Mouse (Mus musculus) lung, postnatal 25 days (tissue): ENCODE data around the gene Gm47996.
"Not testable (repeated sequence)": the region's sequence is repeated elsewhere in the genome, so short reads cannot be mapped to it uniquely, and the experiment has no call there.

Experiments
- DNase-seq: peaks from one replicate; pipeline ENCODE4 v3.0.0; 2022; ENCODE audit warnings: low spot score

Gene Gm47996

DNA sequence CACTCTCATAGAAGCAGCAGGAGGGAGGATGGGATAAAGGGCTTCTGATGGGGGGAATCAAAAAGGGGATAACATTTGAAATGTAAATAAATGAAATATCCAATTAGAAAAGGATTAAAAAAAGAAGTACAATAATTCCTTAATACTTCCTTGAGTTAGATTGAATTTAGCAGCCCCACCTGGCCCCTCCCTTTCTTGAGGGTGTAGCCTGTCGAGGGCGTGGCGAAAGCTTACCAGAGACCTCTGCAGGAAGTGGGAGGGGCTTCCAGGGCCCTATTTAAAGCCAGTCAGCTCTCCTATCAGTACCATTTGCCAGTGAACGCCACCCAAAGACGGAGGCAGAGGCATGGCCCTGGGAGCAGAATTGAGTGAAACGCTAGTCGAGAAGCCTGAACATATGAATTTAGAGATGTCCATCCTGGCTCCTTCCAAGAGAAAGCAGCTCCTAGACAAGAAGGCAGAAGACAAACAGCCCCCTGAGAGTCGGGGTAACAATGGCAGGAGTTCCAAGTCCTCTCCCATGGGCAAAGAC lies at the start of gene Gm47996:
TSS of gene Gm47996 (plus strand) at position 308 of the 532 bp plus-strand sequence.
- DNase-seq: not testable (repeated sequence)

DNA sequence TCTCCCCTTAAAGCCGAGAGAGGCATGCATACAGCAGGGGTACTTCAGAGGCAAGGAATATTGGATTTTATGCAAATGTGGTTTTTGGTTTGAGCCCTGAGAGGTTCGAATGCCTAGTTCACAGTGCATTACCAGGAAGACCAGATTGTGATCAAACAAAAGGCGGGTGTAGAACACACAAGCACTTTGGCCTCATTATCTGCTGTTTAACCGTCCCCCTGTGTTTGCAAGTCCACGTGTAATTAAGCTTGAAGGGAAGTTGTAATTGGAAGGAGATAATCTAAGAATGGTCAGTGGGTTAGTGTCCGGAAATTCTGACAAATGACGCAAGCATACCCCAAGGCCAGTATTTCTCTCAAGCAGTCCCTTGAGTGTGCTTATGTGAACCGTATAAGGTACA lies 43.9 kb upstream of the Gm47996 start:
- no peak for DNase-seq

DNA sequence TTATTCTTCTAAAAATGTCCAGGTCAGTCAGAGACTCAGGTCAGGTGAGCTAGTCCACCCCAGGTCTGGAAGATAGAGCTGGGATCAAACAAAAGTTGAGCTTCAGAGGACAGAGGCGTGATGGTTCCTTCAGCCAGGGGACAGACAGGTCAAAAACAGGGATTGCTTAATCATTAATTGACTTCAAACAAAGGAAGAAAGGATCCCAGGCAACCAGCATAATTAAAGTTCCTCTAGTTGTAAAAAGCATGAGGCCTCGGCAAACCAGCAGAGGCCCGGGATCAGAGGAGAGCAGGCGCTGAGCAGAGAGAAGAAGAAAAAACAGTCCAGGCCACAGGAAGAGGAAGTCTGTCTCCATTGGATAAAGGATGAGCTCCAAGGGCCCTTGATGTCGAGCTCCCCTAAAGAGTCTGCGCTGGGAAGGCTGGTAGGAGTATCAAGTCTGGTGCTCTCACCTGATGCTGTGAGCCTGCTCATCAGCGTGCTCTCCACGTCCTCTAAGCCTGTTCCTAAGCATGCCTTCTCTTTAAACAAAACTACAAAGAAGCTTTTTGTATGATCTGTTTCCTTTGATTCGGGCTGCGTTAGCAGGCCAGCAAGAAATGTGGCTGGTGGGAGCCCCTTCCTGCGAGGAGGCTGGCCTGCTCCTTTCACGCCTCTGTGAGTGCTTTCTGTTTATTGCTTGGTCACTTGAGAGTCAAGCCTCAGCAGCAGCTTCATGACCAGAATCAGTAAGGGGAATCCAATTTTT lies 42.5 kb upstream of the Gm47996 start:
- DNase-seq: no peak

DNA sequence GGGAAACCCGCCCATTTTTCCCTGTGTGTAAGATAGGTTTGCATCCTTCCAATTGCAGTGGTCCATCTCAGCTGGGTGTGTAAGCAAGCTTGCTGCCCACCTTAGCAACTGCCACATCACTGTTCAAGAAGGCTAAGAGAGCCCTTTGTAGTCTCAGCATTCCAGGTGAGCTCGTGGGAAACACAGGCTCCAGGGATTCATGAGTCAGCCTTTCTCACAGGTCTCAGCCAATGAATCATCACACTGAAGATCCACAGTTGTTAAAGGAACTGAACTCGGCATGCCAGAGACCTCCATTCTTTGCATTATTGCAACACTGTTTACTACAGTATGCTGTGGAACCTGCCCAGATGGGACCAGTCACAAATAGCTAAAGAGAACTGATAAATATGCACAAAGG lies 41.3 kb upstream of the Gm47996 start:
- no peak for DNase-seq

GRCm38 (mm10) chr1:151171572-151172461 lies 38.1 kb upstream of the Gm47996 start:
- DNase-seq: no peak

GRCm38 (mm10) chr1:151177030-151177936 lies 32.6 kb upstream of the Gm47996 start:
- DNase-seq: peak; percentile 51

GRCm38 (mm10) chr1:151177937-151178271 lies 32.0 kb upstream of the Gm47996 start:
- DNase-seq: no peak

DNA sequence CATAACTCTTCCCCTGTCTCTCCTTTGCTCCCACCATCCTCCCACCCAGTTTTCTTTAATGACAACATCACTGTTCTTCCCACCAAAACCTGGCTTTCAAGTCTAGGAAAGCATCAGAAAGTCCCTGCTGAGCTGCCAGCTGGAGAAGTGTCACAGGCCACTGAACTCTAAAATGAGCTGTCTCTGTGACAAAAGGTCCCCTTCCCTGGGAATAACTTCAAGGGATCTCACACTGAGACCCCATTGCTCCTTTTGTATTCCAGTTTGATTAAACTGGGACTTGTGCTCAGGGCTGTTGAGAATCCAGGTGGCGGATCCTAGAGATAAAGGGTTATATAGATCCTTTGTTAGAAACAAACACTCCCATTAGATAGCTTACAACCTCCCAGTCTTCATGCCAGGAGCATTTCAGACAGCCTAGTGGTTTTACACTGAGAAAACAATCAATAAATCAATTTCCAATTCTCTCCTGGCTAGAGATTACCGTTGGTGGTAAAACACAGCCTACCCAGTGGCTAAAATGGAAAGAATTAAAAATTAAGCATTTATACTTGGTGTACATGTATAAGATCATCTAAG lies 31.3 kb upstream of the Gm47996 start:
- no peak for DNase-seq

DNA sequence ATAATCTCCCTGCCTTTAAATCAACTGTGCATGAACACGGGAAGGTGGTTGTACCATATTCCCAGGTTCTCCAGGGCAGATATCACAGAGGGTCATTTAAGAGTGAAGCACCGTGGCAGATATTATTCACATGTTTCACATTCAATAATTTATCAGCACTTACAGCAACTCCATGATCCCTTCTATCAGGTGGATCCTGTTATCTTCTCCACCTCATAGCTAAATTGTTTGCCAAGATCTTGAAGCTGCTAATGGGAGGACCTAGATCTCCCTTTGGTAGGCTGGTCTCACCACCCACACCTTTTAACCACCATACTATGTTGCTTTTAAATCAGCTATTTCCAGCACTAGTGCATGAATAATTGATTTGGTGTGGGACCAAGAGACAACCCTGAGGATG lies 29.8 kb upstream of the Gm47996 start:
- DNase-seq: no peak

- not testable (repeated sequence) for DNase-seq
These were observed 27.7 kb upstream of the Gm47996 start, which contains the start of gene Gm47985 for GRCm38 (mm10) chr1:151182266-151182665. TSS of gene Gm47985 (plus strand) at chr1:151182537.

DNA sequence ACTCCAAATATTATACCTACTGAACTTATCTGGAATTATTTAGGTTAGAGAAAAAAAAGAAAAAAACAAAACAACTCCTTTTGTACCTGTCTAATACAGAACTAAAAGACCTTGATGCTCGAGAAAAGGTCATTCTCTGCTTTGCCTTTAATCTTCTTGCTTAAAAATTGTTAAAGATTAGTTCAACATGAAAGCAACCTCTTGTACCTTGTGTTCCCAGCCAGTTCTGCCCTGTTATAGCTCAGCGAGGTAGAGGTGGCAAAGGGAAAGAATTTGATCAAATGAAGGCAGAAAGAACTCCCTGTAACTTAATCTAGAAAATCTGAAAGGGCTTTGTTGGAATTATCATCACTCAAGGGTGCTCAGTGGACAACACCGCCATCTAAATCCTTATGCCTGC lies 23.7 kb upstream of the Gm47996 start:
- not testable (repeated sequence) for DNase-seq

DNA sequence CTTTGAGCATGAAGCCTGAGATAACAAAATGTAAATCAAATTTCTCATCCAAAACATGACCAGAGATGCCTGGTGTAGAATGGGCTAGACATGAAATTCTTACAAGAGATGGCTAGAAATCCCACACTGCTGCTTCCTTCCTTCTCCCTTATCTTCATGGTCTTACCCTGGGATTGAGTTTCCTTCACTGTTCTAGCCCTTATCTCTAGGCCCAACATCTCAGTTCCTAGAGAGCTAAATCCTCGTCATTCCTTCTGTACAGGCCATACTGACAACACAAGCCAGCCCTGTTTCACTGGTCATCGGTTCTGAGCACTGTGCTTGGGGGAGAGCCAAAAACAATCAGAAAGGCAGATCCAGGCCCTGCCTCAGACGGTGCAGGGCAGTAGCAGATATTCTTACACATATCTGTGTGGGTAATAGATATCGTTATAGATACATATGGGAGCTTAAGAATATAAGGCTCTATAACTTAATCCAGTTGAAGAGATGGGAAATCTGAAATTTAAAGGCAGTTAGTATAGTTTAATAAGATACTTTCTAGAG lies 23.0 kb upstream of the Gm47996 start:
- not testable (repeated sequence) for DNase-seq

DNA sequence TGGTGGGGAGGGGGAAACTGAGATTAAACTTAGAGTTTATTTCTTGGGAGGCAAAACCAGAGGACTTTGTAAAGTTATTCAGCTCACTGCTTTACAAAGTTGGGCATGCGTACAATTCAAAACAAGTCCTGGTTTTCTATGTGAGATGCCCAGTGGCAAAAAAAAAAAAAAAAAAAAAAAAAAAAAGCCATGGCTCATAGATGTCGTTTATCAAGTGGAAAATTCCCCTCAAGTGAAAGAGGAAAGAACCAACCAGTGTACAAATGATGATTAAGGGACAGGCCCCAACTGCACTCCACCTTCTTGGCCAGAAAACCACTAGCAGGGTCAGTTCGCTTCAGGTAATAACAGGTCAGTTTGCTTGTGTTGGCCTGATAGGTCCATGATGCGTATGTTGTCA lies 21.5 kb upstream of the Gm47996 start:
- DNase-seq: no peak

GRCm38 (mm10) chr1:151192075-151192474 lies 17.9 kb upstream of the Gm47996 start, which contains the start of gene Gm8947:
TSS of gene Gm8947 (plus strand) at chr1:151192376.
- DNase-seq: not testable (repeated sequence)

DNA sequence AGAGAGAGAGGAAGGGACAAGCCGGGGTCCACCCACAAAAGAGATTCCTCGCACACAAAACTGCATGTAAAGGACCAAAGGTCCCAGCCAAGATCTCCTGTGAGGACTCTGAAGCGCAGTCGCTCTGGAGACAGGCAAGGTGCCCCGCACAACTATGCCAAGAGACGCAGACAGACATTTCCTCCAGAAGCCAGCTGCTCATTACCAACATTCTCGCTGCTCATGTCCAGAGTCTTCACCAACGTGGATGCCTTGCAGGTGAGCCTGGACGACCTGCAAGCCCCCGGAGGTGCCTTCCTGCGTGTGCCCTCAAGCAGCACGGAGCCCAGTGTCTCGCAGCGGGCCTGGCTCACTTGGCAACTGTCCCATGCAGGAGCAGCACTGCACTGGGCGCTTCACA lies 17.2 kb upstream of the Gm47996 start:
- not testable (repeated sequence) for DNase-seq

DNA sequence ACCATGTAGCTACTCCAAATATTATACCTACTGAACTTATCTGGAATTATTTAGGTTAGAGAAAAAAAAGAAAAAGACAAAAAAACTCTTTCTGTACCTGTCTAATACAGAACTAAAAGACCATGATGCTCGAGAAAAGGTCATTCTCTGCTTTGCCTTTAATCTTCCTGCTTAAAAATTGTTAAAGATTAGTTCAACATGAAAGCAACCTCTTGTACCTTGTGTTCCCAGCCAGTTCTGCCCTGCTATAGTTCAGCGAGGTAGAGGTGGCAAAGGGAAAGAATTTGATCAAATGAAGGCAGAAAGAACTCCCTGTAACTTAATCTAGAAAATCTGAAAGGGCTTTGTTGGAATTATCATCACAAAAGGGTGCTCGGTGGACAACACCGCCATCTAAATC lies 13.9 kb upstream of the Gm47996 start:
- not testable (repeated sequence) for DNase-seq

GRCm38 (mm10) chr1:151196690-151197089 lies 13.2 kb upstream of the Gm47996 start:
- not testable (repeated sequence) for DNase-seq

- DNase-seq: not testable (repeated sequence)
These were observed 11.8 kb upstream of the Gm47996 start, which contains the start of gene Gm47995 for GRCm38 (mm10) chr1:151198120-151198519. TSS of gene Gm47995 (plus strand) at chr1:151198448.

- not testable (repeated sequence) for DNase-seq
These were observed 9.3 kb upstream of the Gm47996 start for GRCm38 (mm10) chr1:151200620-151201019.

DNA sequence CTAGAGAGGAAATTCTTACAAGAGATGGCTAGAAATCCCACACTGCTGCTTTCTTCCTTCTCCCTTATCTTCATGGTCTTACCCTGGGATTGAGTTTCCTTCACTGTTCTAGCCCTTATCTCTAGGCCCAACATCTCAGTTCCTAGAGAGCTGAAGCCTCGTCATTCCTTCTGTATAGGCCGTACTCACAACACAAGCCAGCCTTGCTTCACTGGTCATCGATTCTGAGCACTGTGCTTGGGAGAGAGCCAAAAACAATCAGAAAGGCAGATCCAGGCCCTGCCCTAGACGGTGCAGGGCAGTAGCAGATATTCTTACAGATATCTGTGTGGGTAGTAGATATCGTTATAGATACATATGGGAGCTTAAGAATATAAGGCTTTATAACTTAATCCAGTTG lies 7.2 kb upstream of the Gm47996 start:
- DNase-seq: not testable (repeated sequence)

DNA sequence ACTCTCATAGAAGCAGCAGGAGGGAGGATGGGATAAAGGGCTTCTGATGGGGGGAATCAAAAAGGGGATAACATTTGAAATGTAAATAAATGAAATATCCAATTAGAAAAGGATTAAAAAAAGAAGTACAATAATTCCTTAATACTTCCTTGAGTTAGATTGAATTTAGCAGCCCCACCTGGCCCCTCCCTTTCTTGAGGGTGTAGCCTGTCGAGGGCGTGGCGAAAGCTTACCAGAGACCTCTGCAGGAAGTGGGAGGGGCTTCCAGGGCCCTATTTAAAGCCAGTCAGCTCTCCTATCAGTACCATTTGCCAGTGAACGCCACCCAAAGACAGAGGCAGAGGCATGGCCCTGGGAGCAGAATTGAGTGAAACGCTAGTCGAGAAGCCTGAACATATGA lies 6.1 kb upstream of the Gm47996 start, which contains the start of gene 3110040M04Rik:
TSS of gene 3110040M04Rik (plus strand) at position 304 of the 400 bp plus-strand sequence.
- DNase-seq: not testable (repeated sequence)
